Mouse (Mus musculus): ENCODE measurements at regions not wholly inside any gene's neighbourhood (a gene's known extent, or its start where the extent isn't known, plus 50 kb on each side); places are given as distances from the start of the nearest gene placed in this dataset.
A peak's percentile ranks its signal among the peaks of the same experiment; 100 is the strongest.
"Not testable (repeated sequence)": the region's sequence is repeated elsewhere in the genome, so short reads cannot be mapped to it uniquely, and the experiment has no call there.

DNA sequence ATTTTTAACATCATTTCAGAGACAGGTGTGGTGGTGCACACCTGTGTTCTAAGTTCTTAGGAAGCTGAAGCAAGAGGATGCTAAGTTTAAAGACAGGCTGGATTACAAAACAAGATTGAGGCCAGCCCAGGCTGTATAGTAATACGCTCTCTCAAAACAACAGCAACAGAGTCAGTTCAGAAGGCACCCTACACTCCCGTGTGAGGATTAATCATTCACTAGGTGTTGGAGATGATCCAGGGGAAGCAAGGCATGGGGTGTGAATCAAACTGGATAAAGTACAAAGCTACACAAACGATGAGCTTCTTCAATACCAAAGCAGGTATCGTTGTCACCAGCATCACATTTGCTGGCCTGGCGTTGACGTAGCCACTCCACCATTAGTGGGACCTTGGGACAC is 99.3 kb upstream of the Abca1 start:
- whole genome bisulfite sequencing, result 94% methylated on average over 6 of the region's 6 CpGs
- Histone ChIP-seq H3K4me1 (ENCODE audit: control insufficient read depth, insufficient read depth, low read depth, low read length) (peaks cover 5% of the 10 kb centered on the region), H3K9ac (ENCODE audit: low read depth, low read length) (no peak overlapping the region), H3K4me2 (ENCODE audit: low read length) (no peak overlapping the region), H3K4me3 (ENCODE audit: low read length) (no peak overlapping the region), H3K36me3 (ENCODE audit: control insufficient read depth, insufficient read depth, low read length) (no peaks in the 10 kb centered on the region), H3K27me3 (replicated peaks; ENCODE audit: control insufficient read depth, insufficient read depth, low read length) (no peaks in the 10 kb centered on the region), H3K9me3 (ENCODE audit: control insufficient read depth, low read length) (no peaks in the 10 kb centered on the region), H3K27ac (ENCODE audit: low read depth, low read length) (no peak overlapping the region)
- ATAC-seq, result no peak

DNA sequence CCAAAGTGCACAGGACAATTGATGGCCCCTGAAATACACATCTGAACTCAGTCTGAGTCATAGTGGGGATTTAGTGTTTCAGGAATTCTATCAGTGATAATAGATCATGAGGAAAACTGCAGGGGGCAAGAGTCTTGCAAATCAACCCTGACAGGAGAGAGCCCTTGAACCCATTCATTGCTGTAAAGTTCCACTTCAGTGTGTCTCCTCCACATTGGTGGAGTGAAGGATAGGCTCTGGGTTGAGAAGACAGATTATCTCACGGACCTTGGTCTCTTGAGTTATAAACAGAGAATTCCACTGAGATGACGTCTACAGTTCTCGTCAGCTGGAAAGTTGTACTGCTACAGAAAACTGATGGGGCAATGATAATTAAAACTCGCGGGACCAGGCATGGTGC is 97.3 kb upstream of the Abca1 start:
- no peak overlapping the region for H3K27ac ChIP-seq (ENCODE audit: low read depth, low read length)
- H3K36me3 ChIP-seq (ENCODE audit: control insufficient read depth, insufficient read depth, low read length), result no peaks in the 10 kb centered on the region
- H3K9ac ChIP-seq (ENCODE audit: low read depth, low read length), result no peak overlapping the region
- no peaks in the 10 kb centered on the region for H3K9me3 ChIP-seq (ENCODE audit: control insufficient read depth, low read length)
- 79% methylated on average over 5 of the region's 5 CpGs for WGBS
- H3K4me3 ChIP-seq (ENCODE audit: low read length), result no peak overlapping the region
- no peaks in the 10 kb centered on the region for H3K27me3 ChIP-seq (replicated peaks; ENCODE audit: control insufficient read depth, insufficient read depth, low read length)
- H3K4me1 ChIP-seq (ENCODE audit: control insufficient read depth, insufficient read depth, low read depth, low read length), result no peaks in the 10 kb centered on the region
- ATAC-seq, result no peak
- no peak overlapping the region for H3K4me2 ChIP-seq (ENCODE audit: low read length)

DNA sequence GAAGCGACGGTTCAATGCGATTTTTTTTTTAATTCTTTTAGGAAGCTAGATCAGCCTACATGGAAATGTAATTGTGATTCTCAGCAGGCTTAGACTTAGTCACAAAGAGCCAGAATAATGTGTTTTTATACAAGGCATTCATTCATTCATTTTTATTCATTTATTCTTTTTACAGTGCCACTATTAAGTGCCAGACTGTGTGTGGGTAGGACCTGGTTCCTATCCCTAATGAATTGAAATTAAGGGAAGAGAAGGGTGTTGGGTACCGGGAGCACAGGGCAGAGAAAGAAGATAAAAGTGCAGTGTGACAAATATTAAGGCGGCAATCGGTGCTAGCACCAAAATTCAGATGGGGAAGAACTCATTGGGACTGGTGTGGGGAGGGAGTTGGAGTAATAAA is 94.8 kb upstream of the Abca1 start:
- Histone ChIP-seq H3K36me3 (ENCODE audit: control insufficient read depth, insufficient read depth, low read length) (no peaks in the 10 kb centered on the region), H3K27ac (ENCODE audit: low read depth, low read length) (0 out of 2 replicates have a peak overlapping the region, but pooled peaks have one; percentile 31), H3K4me1 (ENCODE audit: control insufficient read depth, insufficient read depth, low read depth, low read length) (no peaks in the 10 kb centered on the region), H3K9me3 (ENCODE audit: control insufficient read depth, low read length) (0 out of 2 replicates have a peak, but pooled peaks cover 2% of the 10 kb centered on the region), H3K9ac (ENCODE audit: low read depth, low read length) (no peak overlapping the region), H3K27me3 (replicated peaks; ENCODE audit: control insufficient read depth, insufficient read depth, low read length) (no peaks in the 10 kb centered on the region), H3K4me2 (ENCODE audit: low read length) (no peak overlapping the region), H3K4me3 (ENCODE audit: low read length) (no peak overlapping the region)
- ATAC-seq, result no peak
- WGBS, result 54% methylated on average over 6 of the region's 6 CpGs

DNA sequence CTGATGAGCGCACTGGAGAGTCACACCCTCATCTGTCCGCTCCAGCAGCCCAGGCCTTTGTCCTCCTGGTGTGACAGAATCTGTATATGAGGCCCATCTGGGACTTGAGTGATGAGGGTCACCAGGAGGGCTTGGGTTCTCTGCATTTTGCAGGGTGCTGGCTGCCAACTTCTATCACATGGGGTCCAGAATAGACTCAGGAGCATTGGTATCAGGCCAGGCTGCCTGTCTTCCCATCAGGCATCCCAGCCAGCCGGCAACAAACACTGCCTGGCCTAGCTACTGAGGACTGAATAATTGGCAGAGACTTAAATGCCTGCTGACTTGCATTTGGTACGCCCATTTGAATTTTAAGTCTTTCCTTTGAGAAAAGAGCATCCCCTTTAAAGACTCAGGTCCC is 94.0 kb upstream of the Abca1 start:
- WGBS, result 23% methylated on average over 4 of the region's 4 CpGs
- H3K36me3 ChIP-seq (ENCODE audit: control insufficient read depth, insufficient read depth, low read length), result no peaks in the 10 kb centered on the region
- no peaks in the 10 kb centered on the region for H3K4me1 ChIP-seq (ENCODE audit: control insufficient read depth, insufficient read depth, low read depth, low read length)
- peak overlapping the region; percentile 51; the same call in 1 of the 2 replicates for H3K27ac ChIP-seq (ENCODE audit: low read depth, low read length)
- 0 out of 2 replicates have a peak, but pooled peaks cover 2% of the 10 kb centered on the region for H3K9me3 ChIP-seq (ENCODE audit: control insufficient read depth, low read length)
- H3K4me3 ChIP-seq (ENCODE audit: low read length), result no peak overlapping the region
- peak; percentile 96 for ATAC-seq
- H3K27me3 ChIP-seq (replicated peaks; ENCODE audit: control insufficient read depth, insufficient read depth, low read length), result no peaks in the 10 kb centered on the region
- H3K4me2 ChIP-seq (ENCODE audit: low read length), result no peak overlapping the region
- H3K9ac ChIP-seq (ENCODE audit: low read depth, low read length), result no peak overlapping the region

DNA sequence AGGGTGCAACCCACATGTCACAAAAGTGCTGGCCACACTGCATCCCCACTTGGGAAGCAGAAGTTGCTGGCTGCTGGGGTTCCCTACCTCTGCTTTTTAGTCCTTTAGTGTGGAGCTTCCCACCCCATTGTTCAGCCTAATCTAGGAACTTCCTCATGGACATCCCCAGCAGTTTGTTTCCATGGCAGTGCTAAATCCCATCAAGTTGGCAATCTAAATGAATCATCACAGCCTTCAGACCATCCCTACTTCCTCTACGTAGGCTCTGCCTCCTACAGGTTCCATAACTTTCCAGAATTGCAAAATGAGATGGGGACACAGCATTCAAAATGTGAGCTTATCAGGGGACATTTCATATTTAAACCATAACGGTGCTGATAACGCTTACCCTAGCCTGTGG is 90.6 kb upstream of the Abca1 start:
- H3K4me1 ChIP-seq (ENCODE audit: control insufficient read depth, insufficient read depth, low read depth, low read length), result no peaks in the 10 kb centered on the region
- no peak overlapping the region for H3K4me2 ChIP-seq (ENCODE audit: low read length)
- H3K27me3 ChIP-seq (replicated peaks; ENCODE audit: control insufficient read depth, insufficient read depth, low read length), result no peaks in the 10 kb centered on the region
- no peaks in the 10 kb centered on the region for H3K36me3 ChIP-seq (ENCODE audit: control insufficient read depth, insufficient read depth, low read length)
- no peak for ATAC-seq
- WGBS, result 94% methylated on average over 3 of the region's 3 CpGs
- no peak overlapping the region for H3K9ac ChIP-seq (ENCODE audit: low read depth, low read length)
- H3K27ac ChIP-seq (ENCODE audit: low read depth, low read length), result no peak overlapping the region
- H3K9me3 ChIP-seq (ENCODE audit: control insufficient read depth, low read length), result 0 out of 2 replicates have a peak, but pooled peaks cover 2% of the 10 kb centered on the region
- H3K4me3 ChIP-seq (ENCODE audit: low read length), result no peak overlapping the region

DNA sequence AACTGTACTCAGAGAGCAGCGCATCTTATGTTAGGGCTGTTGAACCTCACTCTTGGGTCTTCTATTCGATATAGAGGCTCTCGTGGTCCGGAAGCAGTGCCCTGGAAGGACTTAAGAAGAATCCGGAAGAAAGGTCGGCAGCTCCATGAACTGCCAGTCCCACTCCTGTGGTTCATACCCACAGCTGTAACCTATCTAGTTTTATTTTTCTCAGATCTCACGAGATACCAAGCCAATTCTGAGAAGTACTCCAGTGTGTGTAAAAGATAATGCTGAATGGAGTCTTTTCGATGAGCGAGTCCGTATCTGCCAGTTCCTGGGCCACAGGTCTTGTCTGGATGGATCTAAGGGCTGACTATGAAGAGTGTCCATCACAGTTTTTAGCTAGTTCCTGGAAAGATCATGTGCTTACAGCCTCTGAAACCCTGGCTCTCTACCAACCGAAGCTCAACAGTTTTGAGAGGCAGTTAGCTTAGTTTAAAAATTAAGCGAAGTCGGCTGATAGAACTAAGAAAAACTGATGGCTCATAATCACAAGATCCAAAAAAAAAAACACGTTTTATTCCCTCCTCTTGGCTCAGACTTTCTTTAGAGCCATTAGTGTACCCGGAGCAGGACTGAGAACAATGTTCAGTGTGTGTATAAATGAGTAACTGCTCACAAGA is 86.5 kb upstream of the Abca1 start:
- H3K36me3 ChIP-seq (ENCODE audit: control insufficient read depth, insufficient read depth, low read length), result no peaks in the 10 kb centered on the region
- H3K27ac ChIP-seq (ENCODE audit: low read depth, low read length), result no peak overlapping the region
- no peak overlapping the region for H3K4me2 ChIP-seq (ENCODE audit: low read length)
- H3K9ac ChIP-seq (ENCODE audit: low read depth, low read length), result no peak overlapping the region
- no peak for ATAC-seq
- no peaks in the 10 kb centered on the region for H3K27me3 ChIP-seq (replicated peaks; ENCODE audit: control insufficient read depth, insufficient read depth, low read length)
- no peak overlapping the region for H3K4me3 ChIP-seq (ENCODE audit: low read length)
- H3K9me3 ChIP-seq (ENCODE audit: control insufficient read depth, low read length), result 0 out of 2 replicates have a peak, but pooled peaks cover 2% of the 10 kb centered on the region
- H3K4me1 ChIP-seq (ENCODE audit: control insufficient read depth, insufficient read depth, low read depth, low read length), result no peaks in the 10 kb centered on the region
- WGBS, result 87% methylated on average over 15 of the region's 15 CpGs

DNA sequence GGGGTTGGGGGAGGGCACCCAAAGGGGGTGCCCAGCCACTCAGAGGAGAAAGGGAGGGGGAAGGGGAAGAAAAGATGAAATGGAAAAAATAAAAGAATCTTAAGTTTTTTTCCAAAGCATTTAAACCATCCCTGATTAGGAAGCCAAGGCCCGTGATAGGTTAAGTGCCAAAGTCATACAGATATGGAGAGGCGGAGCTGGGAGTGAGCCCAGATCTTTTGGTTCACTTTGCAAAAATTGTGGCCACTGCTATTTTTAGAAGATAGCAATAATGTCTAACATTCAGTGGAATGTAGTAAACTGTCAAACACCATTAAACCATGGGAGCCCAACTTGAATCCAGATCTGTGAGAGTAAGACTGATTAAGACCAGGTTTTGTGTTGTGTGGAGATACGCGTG is 85.9 kb upstream of the Abca1 start:
- Histone ChIP-seq H3K4me3 (ENCODE audit: low read length) (no peak overlapping the region), H3K4me1 (ENCODE audit: control insufficient read depth, insufficient read depth, low read depth, low read length) (no peaks in the 10 kb centered on the region), H3K9me3 (ENCODE audit: control insufficient read depth, low read length) (0 out of 2 replicates have a peak, but pooled peaks cover 2% of the 10 kb centered on the region), H3K4me2 (ENCODE audit: low read length) (no peak overlapping the region), H3K27me3 (replicated peaks; ENCODE audit: control insufficient read depth, insufficient read depth, low read length) (no peaks in the 10 kb centered on the region), H3K36me3 (ENCODE audit: control insufficient read depth, insufficient read depth, low read length) (no peaks in the 10 kb centered on the region), H3K27ac (ENCODE audit: low read depth, low read length) (no peak overlapping the region), H3K9ac (ENCODE audit: low read depth, low read length) (no peak overlapping the region)
- no peak for ATAC-seq
- 97% methylated on average over 4 of the region's 4 CpGs for WGBS

DNA sequence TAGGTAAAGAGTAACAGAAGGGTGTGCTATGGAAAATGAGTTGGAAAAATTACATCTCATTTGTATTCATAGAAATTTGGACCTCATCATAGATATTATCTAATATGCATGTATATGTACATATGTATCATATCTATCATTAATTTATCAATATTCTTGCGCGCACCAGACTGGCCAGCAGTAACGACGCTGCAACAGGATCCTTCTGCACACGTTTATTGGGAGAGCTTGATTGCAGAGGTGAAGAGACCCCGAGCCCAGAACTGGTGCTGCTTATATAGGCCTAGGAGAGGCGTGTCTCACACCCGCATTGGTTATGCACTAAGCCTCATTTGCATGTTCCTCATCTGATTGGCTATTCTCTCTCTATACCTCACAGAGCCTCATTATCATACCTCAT is 83.8 kb upstream of the Abca1 start:
- not testable (repeated sequence) for ATAC-seq
- 95% methylated on average over 8 of the region's 8 CpGs for WGBS

DNA sequence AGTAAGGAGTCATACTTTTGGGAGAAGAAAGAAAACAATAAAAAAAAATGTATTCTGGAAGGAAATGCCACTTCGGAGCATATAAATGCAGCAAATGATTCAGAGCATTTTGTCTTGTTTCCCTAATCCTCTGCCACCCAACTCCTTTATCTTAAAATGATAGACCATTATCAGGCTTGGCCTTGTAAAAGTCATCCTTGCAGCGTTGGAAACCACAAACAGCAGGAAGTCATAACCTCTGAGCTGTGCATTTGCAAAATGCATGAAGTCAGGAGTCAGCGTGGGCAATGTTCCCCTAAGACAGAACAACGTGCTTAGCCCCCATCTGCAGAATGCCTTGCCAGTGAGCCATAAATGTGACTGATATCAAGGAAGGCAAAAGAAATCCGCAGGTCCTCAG is 80.2 kb upstream of the Abca1 start:
- Histone ChIP-seq H3K9ac (ENCODE audit: low read depth, low read length) (no peak overlapping the region), H3K4me2 (ENCODE audit: low read length) (no peak overlapping the region), H3K4me3 (ENCODE audit: low read length) (no peak overlapping the region), H3K36me3 (ENCODE audit: control insufficient read depth, insufficient read depth, low read length) (no peaks in the 10 kb centered on the region), H3K4me1 (ENCODE audit: control insufficient read depth, insufficient read depth, low read depth, low read length) (no peaks in the 10 kb centered on the region), H3K27ac (ENCODE audit: low read depth, low read length) (no peak overlapping the region), H3K9me3 (ENCODE audit: control insufficient read depth, low read length) (no peaks in the 10 kb centered on the region), H3K27me3 (replicated peaks; ENCODE audit: control insufficient read depth, insufficient read depth, low read length) (no peaks in the 10 kb centered on the region)
- 61% methylated on average over 5 of the region's 5 CpGs for WGBS
- ATAC-seq, result no peak

More for the DNA sequence above, 83.8 kb upstream of the Abca1 start:
- not testable (repeated sequence) for H3K36me3 ChIP-seq (ENCODE audit: control insufficient read depth, insufficient read depth, low read length); H3K27me3 ChIP-seq (replicated peaks; ENCODE audit: control insufficient read depth, insufficient read depth, low read length); H3K27ac ChIP-seq (ENCODE audit: low read depth, low read length); H3K4me2 ChIP-seq (ENCODE audit: low read length); H3K4me1 ChIP-seq (ENCODE audit: control insufficient read depth, insufficient read depth, low read depth, low read length); H3K9ac ChIP-seq (ENCODE audit: low read depth, low read length); H3K4me3 ChIP-seq (ENCODE audit: low read length); H3K9me3 ChIP-seq (ENCODE audit: control insufficient read depth, low read length)
